Mouse (Mus musculus): ENCODE measurements at regions not wholly inside any gene's neighbourhood (a gene's known extent, or its start where the extent isn't known, plus 50 kb on each side); places are given as distances from the start of the nearest gene placed in this dataset.

DNA sequence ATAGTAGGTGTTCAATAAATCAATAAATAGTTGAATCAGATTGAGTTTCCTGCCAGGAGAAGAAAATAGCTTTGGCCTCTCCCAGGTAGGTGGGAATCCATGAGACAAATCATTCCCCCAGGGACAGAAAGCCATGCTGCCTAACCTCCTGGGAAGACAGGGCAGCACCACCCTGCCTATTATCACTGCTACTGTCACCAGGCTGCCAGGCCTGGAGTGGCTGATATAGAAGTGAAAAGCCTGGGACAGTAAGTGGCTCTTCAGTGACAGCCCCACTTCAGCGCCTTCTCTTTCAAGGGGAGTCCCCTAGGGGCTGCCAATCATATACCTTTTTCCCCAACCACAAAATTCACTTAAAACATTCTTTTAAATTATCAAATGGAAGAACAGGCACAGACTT, 275.4 kb upstream of the Plxna2 start:
- Histone ChIP-seq H3K36me3 (ENCODE audit: control insufficient read depth, insufficient read depth) (no peaks in the 10 kb centered on the region), H3K4me2 (ENCODE audit: low read depth) (no peak overlapping the region), H3K79me2 (ENCODE audit: control insufficient read depth, insufficient read depth) (no peaks in the 10 kb centered on the region), H3K4me3 (no peak overlapping the region), H3ac (ENCODE audit: control insufficient read depth, insufficient read length) (no peak overlapping the region), H3K27me3 (ENCODE audit: control insufficient read depth, insufficient read depth, insufficient read length) (no peaks in the 10 kb centered on the region)
- no peak for TF ChIP-seq POLR2AphosphoS2 (IDR thresholded peaks at IDR 0.05; ENCODE audit: insufficient read length, low read depth)

DNA sequence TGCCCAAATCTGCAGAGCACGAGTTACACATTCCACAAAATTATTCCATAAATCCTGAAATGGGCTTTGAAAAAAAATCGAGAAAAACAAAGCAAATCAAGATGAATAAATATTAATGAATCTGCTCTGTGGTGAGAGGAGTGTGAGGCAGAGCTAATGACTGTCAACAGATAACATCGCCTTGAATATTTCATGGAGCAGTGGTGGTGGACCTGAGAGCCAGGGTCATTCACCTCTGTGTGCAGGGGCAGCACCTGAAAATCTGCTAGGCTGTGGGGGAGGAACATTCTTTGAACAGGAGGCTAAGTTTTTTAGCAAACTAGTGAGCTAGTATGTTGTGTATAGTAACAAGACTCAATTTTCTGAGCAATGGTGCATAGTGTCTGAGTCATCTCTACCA, 276.3 kb upstream of the Plxna2 start:
- H3ac ChIP-seq (ENCODE audit: control insufficient read depth, insufficient read length), result no peak overlapping the region
- H3K4me2 ChIP-seq (ENCODE audit: low read depth), result no peak overlapping the region
- no peaks in the 10 kb centered on the region for H3K36me3 ChIP-seq (ENCODE audit: control insufficient read depth, insufficient read depth)
- H3K27me3 ChIP-seq (ENCODE audit: control insufficient read depth, insufficient read depth, insufficient read length), result no peaks in the 10 kb centered on the region
- H3K79me2 ChIP-seq (ENCODE audit: control insufficient read depth, insufficient read depth), result no peaks in the 10 kb centered on the region
- TF ChIP-seq MYOG (IDR thresholded peaks at IDR 0.05; ENCODE audit: control insufficient read depth in 1 of 3, insufficient read depth in 1 of 3, insufficient read length in 2 of 3, low read depth in 2 of 3) (no peak), USF1 (IDR thresholded peaks at IDR 0.05; ENCODE audit: low read depth) (no peak)
- no peak overlapping the region for H3K4me3 ChIP-seq

DNA sequence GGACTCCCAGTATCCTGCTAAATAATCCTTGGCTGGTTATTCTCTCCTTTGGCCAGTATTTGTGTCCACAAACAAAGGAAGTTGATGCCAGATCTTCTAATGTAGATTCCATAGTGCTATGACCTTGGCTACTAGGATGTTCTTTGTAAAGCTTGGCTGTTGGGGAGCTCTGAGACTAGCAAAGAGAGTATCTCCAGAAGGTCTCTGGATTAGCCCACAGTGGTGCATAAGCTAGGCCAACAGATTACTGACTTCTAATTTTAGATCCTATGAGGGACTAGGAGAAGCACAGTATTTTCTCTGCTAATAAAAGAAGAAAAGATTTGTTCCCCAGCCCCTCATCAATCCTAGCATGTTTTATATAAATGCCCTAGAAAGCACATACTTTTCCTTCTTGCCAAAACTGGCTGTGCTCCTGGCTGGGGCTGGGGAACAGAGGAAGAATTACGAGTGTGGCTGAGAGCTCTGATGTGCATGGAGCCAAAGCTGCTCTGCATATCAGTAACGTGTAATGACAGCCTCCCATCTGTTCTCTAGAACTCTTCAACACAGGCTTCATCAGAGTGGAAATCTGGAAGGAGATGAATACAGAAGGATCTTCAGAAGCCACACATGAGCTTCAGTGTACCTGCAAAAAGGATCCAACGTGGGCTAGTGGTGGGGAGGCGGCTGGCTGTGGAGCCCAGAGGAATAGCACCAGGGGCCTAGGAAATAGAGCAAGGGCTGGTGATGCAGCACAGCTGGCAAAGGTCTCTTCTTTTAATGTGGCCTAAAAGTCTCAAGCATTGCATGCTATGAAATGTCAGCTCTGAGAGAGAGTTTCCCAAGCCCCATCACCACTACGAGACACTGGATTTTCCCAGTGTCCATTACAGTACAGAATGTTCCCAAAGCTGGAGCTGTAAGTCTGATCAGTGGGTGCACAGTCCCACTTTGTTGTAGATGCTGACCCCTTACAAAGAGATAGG, 283.0 kb upstream of the Plxna2 start:
- Histone ChIP-seq H3K4me2 (ENCODE audit: low read depth) (no peak overlapping the region), H3K79me2 (ENCODE audit: control insufficient read depth, insufficient read depth) (no peaks in the 10 kb centered on the region), H3K4me3 (no peak overlapping the region), H3ac (ENCODE audit: control insufficient read depth, insufficient read length) (no peak overlapping the region), H3K36me3 (ENCODE audit: control insufficient read depth, insufficient read depth) (no peaks in the 10 kb centered on the region), H3K27me3 (ENCODE audit: control insufficient read depth, insufficient read depth, insufficient read length) (no peaks in the 10 kb centered on the region)
- no peak for TF ChIP-seq MYOG (IDR thresholded peaks at IDR 0.05; ENCODE audit: control insufficient read depth in 1 of 3, insufficient read depth in 1 of 3, insufficient read length in 2 of 3, low read depth in 2 of 3)

DNA sequence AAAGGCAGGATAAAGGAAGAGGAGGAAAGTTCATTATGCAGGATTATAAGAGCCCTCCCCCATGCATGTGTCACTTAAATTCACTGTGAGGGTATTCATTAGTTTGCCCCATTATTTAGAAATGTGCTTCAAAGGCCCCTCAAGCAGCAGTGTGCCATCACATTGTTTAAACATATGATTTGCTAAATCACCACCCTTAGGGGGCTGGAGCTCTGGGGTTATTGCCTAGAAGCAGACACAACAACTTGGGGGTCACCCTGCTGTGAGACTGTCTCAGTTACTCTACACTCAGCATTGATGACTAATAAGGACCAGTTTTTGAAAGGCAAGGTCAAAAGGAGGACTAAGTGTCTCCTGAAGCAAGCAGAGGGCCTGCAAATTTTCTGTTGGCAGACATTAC, 285.4 kb upstream of the Plxna2 start:
- TF ChIP-seq MYOD1 (IDR thresholded peaks at IDR 0.05; ENCODE audit: control insufficient read depth in 1 of 3, insufficient read length in 2 of 3, low read depth in 2 of 3) (no peak), POLR2AphosphoS2 (IDR thresholded peaks at IDR 0.05; ENCODE audit: insufficient read length, low read depth) (no peak), POLR2A (IDR thresholded peaks at IDR 0.05; ENCODE audit: insufficient read length, low read depth) (no peak), USF1 (IDR thresholded peaks at IDR 0.05; ENCODE audit: low read depth) (no peak), TCF3 (IDR thresholded peaks at IDR 0.05; ENCODE audit: insufficient read length, low read depth) (no peak), SRF (IDR thresholded peaks at IDR 0.05; ENCODE audit: control insufficient read depth, insufficient read length, low read depth) (no peak), MAX (IDR thresholded peaks at IDR 0.05; ENCODE audit: low read depth) (no peak), TCF12 (IDR thresholded peaks at IDR 0.05; ENCODE audit: insufficient read depth, poor library complexity, severe bottlenecking) (no peak), CEBPB (IDR thresholded peaks at IDR 0.05; ENCODE audit: insufficient read depth, poor library complexity, severe bottlenecking) (no peak), REST (IDR thresholded peaks at IDR 0.05; ENCODE audit: insufficient read depth, insufficient read length) (no peak), E2F4 (IDR thresholded peaks at IDR 0.05; ENCODE audit: insufficient read depth) (no peak), MYOG (IDR thresholded peaks at IDR 0.05; ENCODE audit: control insufficient read depth in 1 of 3, insufficient read depth in 1 of 3, insufficient read length in 2 of 3, low read depth in 2 of 3) (no peak)
- H3K4me2 ChIP-seq (ENCODE audit: low read depth), result no peak overlapping the region

DNA sequence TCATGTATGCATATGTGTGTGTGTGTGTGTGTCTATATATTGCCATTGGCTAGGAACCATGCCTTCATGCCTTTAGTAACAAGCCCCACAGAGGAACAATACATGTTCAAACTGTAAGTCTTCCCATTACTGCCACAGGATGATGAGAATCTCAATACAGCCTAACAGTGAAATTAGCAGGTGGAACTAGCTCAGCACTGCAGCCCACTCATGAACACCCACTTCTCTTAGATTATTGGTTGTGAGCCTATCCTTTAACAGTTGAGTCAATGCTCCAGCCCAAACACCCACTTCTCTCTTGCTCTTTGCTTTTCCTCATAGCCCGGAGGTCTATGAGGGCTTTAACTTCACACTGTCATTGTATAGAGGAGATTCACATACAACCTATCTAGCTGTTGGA, 287.5 kb upstream of the Plxna2 start:
- Histone ChIP-seq H3K4me2 (ENCODE audit: low read depth) (no peak overlapping the region), H3K4me3 (no peak overlapping the region), H3K36me3 (ENCODE audit: control insufficient read depth, insufficient read depth) (no peaks in the 10 kb centered on the region), H3K27me3 (ENCODE audit: control insufficient read depth, insufficient read depth, insufficient read length) (no peaks in the 10 kb centered on the region), H3K79me2 (ENCODE audit: control insufficient read depth, insufficient read depth) (no peaks in the 10 kb centered on the region), H3ac (ENCODE audit: control insufficient read depth, insufficient read length) (no peak overlapping the region)
- TF ChIP-seq REST (IDR thresholded peaks at IDR 0.05; ENCODE audit: insufficient read depth, insufficient read length), result no peak
- TF ChIP-seq MAX (IDR thresholded peaks at IDR 0.05; ENCODE audit: low read depth), result no peak
- TF ChIP-seq USF1 (IDR thresholded peaks at IDR 0.05; ENCODE audit: low read depth), result no peak
- no peak for TF ChIP-seq POLR2AphosphoS2 (IDR thresholded peaks at IDR 0.05; ENCODE audit: insufficient read length, low read depth)
- no peak for TF ChIP-seq POLR2A (IDR thresholded peaks at IDR 0.05; ENCODE audit: insufficient read length, low read depth)
- TF ChIP-seq CEBPB (IDR thresholded peaks at IDR 0.05; ENCODE audit: insufficient read depth, poor library complexity, severe bottlenecking), result no peak
- no peak for TF ChIP-seq TCF3 (IDR thresholded peaks at IDR 0.05; ENCODE audit: insufficient read length, low read depth)
- no peak for TF ChIP-seq MYOG (IDR thresholded peaks at IDR 0.05; ENCODE audit: control insufficient read depth in 1 of 3, insufficient read depth in 1 of 3, insufficient read length in 2 of 3, low read depth in 2 of 3)
- no peak for TF ChIP-seq TCF12 (IDR thresholded peaks at IDR 0.05; ENCODE audit: insufficient read depth, poor library complexity, severe bottlenecking)
- TF ChIP-seq E2F4 (IDR thresholded peaks at IDR 0.05; ENCODE audit: insufficient read depth), result no peak
- no peak for TF ChIP-seq SRF (IDR thresholded peaks at IDR 0.05; ENCODE audit: control insufficient read depth, insufficient read length, low read depth)
- TF ChIP-seq MYOD1 (IDR thresholded peaks at IDR 0.05; ENCODE audit: control insufficient read depth in 1 of 3, insufficient read length in 2 of 3, low read depth in 2 of 3), result no peak

More for the DNA sequence above, 285.4 kb upstream of the Plxna2 start:
- no peaks in the 10 kb centered on the region for H3K79me2 ChIP-seq (ENCODE audit: control insufficient read depth, insufficient read depth)
- H3K27me3 ChIP-seq (ENCODE audit: control insufficient read depth, insufficient read depth, insufficient read length), result no peaks in the 10 kb centered on the region
- no peaks in the 10 kb centered on the region for H3K36me3 ChIP-seq (ENCODE audit: control insufficient read depth, insufficient read depth)
- no peak overlapping the region for H3ac ChIP-seq (ENCODE audit: control insufficient read depth, insufficient read length)
- H3K4me3 ChIP-seq, result no peak overlapping the region

Measured in myocyte (in vitro differentiated cells).